Mouse (Mus musculus) liver, embryonic 15.5 days (tissue): ENCODE measurements around the gene Vps26a. TPM values are rescaled to one million over a fixed set of nuclear protein-coding genes. Genes with fewer than 3 reads are reported as not detected.
"Not testable (repeated sequence)": the region's sequence is repeated elsewhere in the genome, so short reads cannot be mapped to it uniquely, and the experiment has no call there.

ENCODE experiments used
- ATAC-seq: fragments of 200-750 bp; cut with Nextera tagmentation; 2 replicates; pipeline ENCODE4 v1.8.0; 2017; ENCODE audit warnings: moderate number of reproducible peaks, mild to moderate bottlenecking, moderate library complexity; ENCODE audit not compliant: insufficient read depth
- H3K27ac ChIP-seq: fragments of 300-500 bp; sonication (generic); replicated peaks from 2 replicates; pipeline ENCODE4 v1.5.1; 2015; ENCODE audit warnings: mild to moderate bottlenecking, inconsistent platforms
- H3K27me3 ChIP-seq: fragments of 300-500 bp; sonication (generic); 2 replicates; pipeline ENCODE4 v1.6.1; 2015; ENCODE audit warnings: mild to moderate bottlenecking, inconsistent platforms
- H3K36me3 ChIP-seq: fragments of 300-500 bp; sonication (generic); replicated peaks from 2 replicates; pipeline ENCODE4 v1.6.1; 2015; ENCODE audit warnings: moderate library complexity, mild to moderate bottlenecking, inconsistent platforms
- H3K4me1 ChIP-seq: fragments of 300-500 bp; sonication (generic); replicated peaks from 2 replicates; pipeline ENCODE4 v1.6.1; 2015; ENCODE audit warnings: inconsistent platforms
- H3K4me2 ChIP-seq: fragments of 300-500 bp; sonication (generic); 2 replicates; pipeline ENCODE4 v1.6.1; 2015; ENCODE audit warnings: moderate library complexity, mild to moderate bottlenecking, inconsistent platforms
- H3K4me3 ChIP-seq: fragments of 300-500 bp; sonication (generic); replicated peaks from 2 replicates; pipeline ENCODE4 v1.5.1; 2015; ENCODE audit warnings: mild to moderate bottlenecking, inconsistent platforms
- H3K9ac ChIP-seq: fragments of 300-500 bp; sonication (generic); 2 replicates; pipeline ENCODE4 v1.6.1; 2015; ENCODE audit warnings: moderate library complexity, mild to moderate bottlenecking, inconsistent platforms
- H3K9me3 ChIP-seq: fragments of 300-500 bp; sonication (generic); replicated peaks from 2 replicates; pipeline ENCODE4 v1.6.1; 2016; ENCODE audit warnings: inconsistent platforms
- WGBS: fragments of 180-500 bp; shearing (Covaris S2); methylation state at CpG from one replicate; pipeline ENCODE4 v1.1.7; 2015; ENCODE audit warnings: mixed read lengths; ENCODE audit not compliant: insufficient replicate concordance; 5-methylcytosine and 5-hydroxymethylcytosine counted together
- polyA plus RNA-seq: library from polyadenylated mRNA; unstranded; fragments of >200 nt; fragmentation: Nextera tagmentation; extraction: Ambion mirVana; gene quantifications from 2 replicates; pipeline ENCODE4 v1.2.1, GENCODE M21; 2015

The Vps26a gene
- polyA plus RNA-seq, 1 experiment from 2014 or later = 42.9 TPM

GRCm38 (mm10) chr10:62500916-62501615, 14.5 kb upstream of the Vps26a start:
- Histone ChIP-seq H3K27me3 (no peaks in the 10 kb centered on the region), H3K27ac (peak overlapping the region; percentile 35), H3K9ac (no peak overlapping the region), H3K4me2 (peak overlapping the region; percentile 29), H3K4me3 (no peak overlapping the region), H3K4me1 (peaks cover 58% of the 10 kb centered on the region), H3K9me3 (no peaks in the 10 kb centered on the region), H3K36me3 (no peaks in the 10 kb centered on the region)
- WGBS = 60% methylated on average over 9 of the region's 9 CpGs
- ATAC-seq = no peak

GRCm38 (mm10) chr10:62500088-62500915, 13.7 kb upstream of the Vps26a start:
- H3K4me2 ChIP-seq = peak overlapping the region; percentile 29
- H3K36me3 ChIP-seq = no peaks in the 10 kb centered on the region
- H3K9ac ChIP-seq = no peak overlapping the region
- peaks cover 50% of the 10 kb centered on the region for H3K4me1 ChIP-seq
- 22% methylated on average over 15 of the region's 15 CpGs for WGBS
- no peak overlapping the region for H3K4me3 ChIP-seq
- no peak for ATAC-seq
- H3K9me3 ChIP-seq = no peaks in the 10 kb centered on the region
- no peaks in the 10 kb centered on the region for H3K27me3 ChIP-seq
- H3K27ac ChIP-seq = peak overlapping the region; percentile 35; the same call in 1 of the 2 replicates

GRCm38 (mm10) chr10:62491681-62492080, 5.1 kb upstream of the Vps26a start:
- WGBS = 70% methylated on average over 3 of the region's 3 CpGs
- H3K9me3 ChIP-seq, H3K27me3 ChIP-seq, ATAC-seq, H3K36me3 ChIP-seq, H3K4me3 ChIP-seq, H3K4me2 ChIP-seq, H3K9ac ChIP-seq, H3K27ac ChIP-seq: not testable (repeated sequence)
- H3K4me1 ChIP-seq = peaks cover 29% of the 10 kb centered on the region

GRCm38 (mm10) chr10:62488266-62488665, 1.7 kb upstream of the Vps26a start:
- Histone ChIP-seq H3K9ac (no peak overlapping the region), H3K4me2 (no peak overlapping the region), H3K4me3 (no peak overlapping the region), H3K9me3 (no peaks in the 10 kb centered on the region), H3K36me3 (no peaks in the 10 kb centered on the region), H3K4me1 (peaks cover 53% of the 10 kb centered on the region), H3K27me3 (no peaks in the 10 kb centered on the region), H3K27ac (no peak overlapping the region)
- ATAC-seq = no peak
- 19% methylated on average over 1 of the region's 1 CpGs for WGBS

- peak overlapping the region; percentile 86 for H3K4me2 ChIP-seq
- no peaks in the 10 kb centered on the region for H3K9me3 ChIP-seq
- H3K9ac ChIP-seq = peak overlapping the region; percentile 94
- no peaks in the 10 kb centered on the region for H3K27me3 ChIP-seq
- peak overlapping the region; percentile 91 for H3K27ac ChIP-seq
- peak overlapping the region; percentile 85 for H3K4me3 ChIP-seq
- peak; percentile 63 for ATAC-seq
- peaks cover 53% of the 10 kb centered on the region for H3K4me1 ChIP-seq
- under 1% methylated on average over 48 of the region's 48 CpGs for WGBS
- H3K36me3 ChIP-seq = no peaks in the 10 kb centered on the region
Observed at GRCm38 (mm10) chr10:62485878-62486582, 575 bp downstream of the Vps26a start.

- Histone ChIP-seq H3K4me1 (peaks cover 37% of the 10 kb centered on the region), H3K36me3 (peaks cover 13% of the 10 kb centered on the region; the same call in 1 of the 2 replicates), H3K4me2 (no peak overlapping the region), H3K27me3 (no peaks in the 10 kb centered on the region), H3K27ac (no peak overlapping the region), H3K9me3 (no peaks in the 10 kb centered on the region), H3K9ac (no peak overlapping the region), H3K4me3 (no peak overlapping the region)
- 61% methylated on average over 7 of the region's 7 CpGs for WGBS
- ATAC-seq = no peak
Observed at GRCm38 (mm10) chr10:62481108-62481852, 5.3 kb downstream of the Vps26a start.

- Histone ChIP-seq H3K27ac (no peak overlapping the region), H3K4me1 (0 out of 2 replicates have a peak, but pooled peaks cover 5% of the 10 kb centered on the region), H3K4me3 (no peak overlapping the region), H3K9ac (no peak overlapping the region), H3K9me3 (no peaks in the 10 kb centered on the region), H3K4me2 (no peak overlapping the region), H3K36me3 (peaks cover 22% of the 10 kb centered on the region), H3K27me3 (no peaks in the 10 kb centered on the region)
- 66% methylated on average over 2 of the region's 2 CpGs for WGBS
- no peak for ATAC-seq
Observed at GRCm38 (mm10) chr10:62476980-62477379, 9.6 kb downstream of the Vps26a start.

- ATAC-seq = no peak
- H3K4me3 ChIP-seq = no peak overlapping the region
- H3K4me2 ChIP-seq = no peak overlapping the region
- no peaks in the 10 kb centered on the region for H3K9me3 ChIP-seq
- H3K9ac ChIP-seq = no peak overlapping the region
- H3K27me3 ChIP-seq = no peaks in the 10 kb centered on the region
- peaks cover 22% of the 10 kb centered on the region for H3K36me3 ChIP-seq
- 81% methylated on average over 10 of the region's 10 CpGs for WGBS
- H3K4me1 ChIP-seq = no peaks in the 10 kb centered on the region
- no peak overlapping the region for H3K27ac ChIP-seq
Observed at GRCm38 (mm10) chr10:62474944-62475343, 11.7 kb downstream of the Vps26a start.

GRCm38 (mm10) chr10:62471105-62471504, 15.5 kb downstream of the Vps26a start:
- WGBS = 59% methylated on average over 5 of the region's 5 CpGs
- no peak overlapping the region for H3K4me3 ChIP-seq
- ATAC-seq = no peak

GRCm38 (mm10) chr10:62469736-62470135, 16.9 kb downstream of the Vps26a start:
- no peak overlapping the region for H3K27ac ChIP-seq
- no peaks in the 10 kb centered on the region for H3K9me3 ChIP-seq
- no peak overlapping the region for H3K4me2 ChIP-seq
- H3K4me3 ChIP-seq = no peak overlapping the region
- no peaks in the 10 kb centered on the region for H3K4me1 ChIP-seq
- no peak for ATAC-seq
- WGBS = 82% methylated on average over 4 of the region's 4 CpGs
- H3K9ac ChIP-seq = no peak overlapping the region
- H3K36me3 ChIP-seq = peaks cover 37% of the 10 kb centered on the region
- no peaks in the 10 kb centered on the region for H3K27me3 ChIP-seq

More at GRCm38 (mm10) chr10:62471105-62471504, 15.5 kb downstream of the Vps26a start:
- Histone ChIP-seq H3K36me3 (peaks cover 37% of the 10 kb centered on the region), H3K4me2 (no peak overlapping the region), H3K9ac (no peak overlapping the region), H3K9me3 (no peaks in the 10 kb centered on the region), H3K27me3 (no peaks in the 10 kb centered on the region), H3K4me1 (no peaks in the 10 kb centered on the region), H3K27ac (no peak overlapping the region)
